Mouse (Mus musculus): ENCODE results near the gene Synrg.

DNA sequence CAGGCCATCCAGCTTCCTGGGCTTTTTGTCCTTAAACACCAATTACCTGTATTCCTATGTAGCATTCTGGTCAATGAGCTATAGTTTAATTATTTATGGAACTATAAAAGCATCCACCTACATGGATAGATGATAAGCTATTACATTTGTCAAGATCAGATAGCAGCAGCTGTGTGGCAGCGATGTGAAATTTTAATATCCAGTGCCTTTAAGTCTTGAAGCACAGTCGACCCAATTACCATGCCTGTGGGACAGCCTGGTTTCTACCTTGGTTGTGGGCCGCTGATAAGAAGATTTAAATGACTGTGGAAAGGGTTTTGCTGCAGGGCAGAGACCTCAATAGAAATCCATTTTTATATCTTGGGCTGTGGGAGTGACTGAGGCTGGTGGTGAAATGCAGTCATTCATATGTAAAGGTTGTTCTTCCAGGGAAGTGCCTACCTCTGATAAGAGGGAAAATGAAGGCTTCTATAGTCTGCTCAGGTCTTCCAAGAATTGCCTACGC lies 35.2 kb downstream of the Synrg start:
- TF ChIP-seq CTCF (IDR thresholded peaks at IDR 0.05; ENCODE audit: low read depth) (no peak), EP300 (IDR thresholded peaks at IDR 0.05; ENCODE audit: low read depth) (no peak)

Data from liver, embryonic 14.5 days (tissue).